Mouse (Mus musculus): ENCODE results near the gene B4galt5.

DNA sequence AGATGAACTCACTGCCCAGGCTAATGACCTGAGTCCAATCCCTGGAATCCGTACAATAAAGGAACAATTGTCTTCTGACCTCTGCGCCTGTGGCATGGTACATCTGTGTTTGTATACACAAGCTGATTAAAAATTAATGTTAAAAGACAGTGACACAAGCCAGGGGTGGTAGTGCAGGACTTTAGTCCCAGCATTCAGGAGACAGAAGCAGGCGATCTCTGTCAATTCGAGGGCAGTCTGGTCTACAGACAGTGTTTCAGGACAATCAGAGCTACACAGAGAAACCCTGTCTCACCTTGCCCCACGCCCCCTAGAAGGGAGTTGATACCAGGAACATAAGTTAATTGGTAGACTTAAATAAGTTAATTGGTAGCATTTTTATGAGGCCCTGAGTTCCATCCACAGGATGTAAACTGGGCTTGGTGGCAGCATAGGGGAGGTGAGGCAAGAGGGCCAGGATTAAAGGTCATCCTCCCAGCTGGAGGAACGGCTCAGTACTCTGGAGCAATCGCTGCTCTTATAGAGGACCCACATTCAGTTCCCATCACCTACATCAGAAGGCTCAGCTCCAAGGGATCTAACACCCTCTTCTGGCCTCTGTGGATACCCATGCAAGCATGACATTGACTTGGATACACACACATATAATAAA, 16.5 kb downstream of the B4galt5 start:
- TF ChIP-seq POLR2A (IDR thresholded peaks at IDR 0.05; ENCODE audit: control insufficient read depth in 1 of 2, insufficient read depth in 1 of 2, low read depth in 1 of 2, low read length in 2 of 2, poor library complexity in 1 of 2) (no peak), POLR2AphosphoS2 (IDR thresholded peaks at IDR 0.05; ENCODE audit: low read length) (no peak), USF1 (IDR thresholded peaks at IDR 0.05; ENCODE audit: low read depth, low read length) (no peak), NRF1 (IDR thresholded peaks at IDR 0.05; ENCODE audit: insufficient read depth, low read depth, low read length, poor library complexity, severe bottlenecking) (no peak), CTCF (IDR thresholded peaks at IDR 0.05 in 2 of 3, conservative IDR thresholded peaks at IDR 0.05 in 1 of 3; ENCODE audit: control insufficient read depth in 1 of 3, insufficient read depth in 1 of 3, low read depth in 2 of 3, low read length in 3 of 3, poor library complexity in 1 of 3, severe bottlenecking in 1 of 3) (no peak), MAFK (IDR thresholded peaks at IDR 0.05; ENCODE audit: borderline replicate concordance, low read depth, low read length) (no peak), ZNF384 (IDR thresholded peaks at IDR 0.05; ENCODE audit: low read depth, low read length) (no peak), RCOR1 (IDR thresholded peaks at IDR 0.05; ENCODE audit: low read depth, low read length) (no peak), MYB (IDR thresholded peaks at IDR 0.05; ENCODE audit: low read depth, low read length) (no peak)
